Mouse (Mus musculus) embryonic fibroblast, embryonic 13.5 days (primary cell): ENCODE results near the gene Galntl6.

Experiments
- CTCF ChIP-seq: IDR thresholded peaks from 2 replicates; pipeline ENCODE4 v1.5.1; 2011; ENCODE audit warnings: mild to moderate bottlenecking, control low read depth, low read length, moderate library complexity, borderline replicate concordance; ENCODE audit not compliant: insufficient read depth
- POLR2A ChIP-seq: IDR thresholded peaks from 2 replicates; pipeline ENCODE4 v1.6.1; 2011; ENCODE audit warnings: low read depth, mild to moderate bottlenecking, control low read depth, low read length, moderate library complexity

DNA sequence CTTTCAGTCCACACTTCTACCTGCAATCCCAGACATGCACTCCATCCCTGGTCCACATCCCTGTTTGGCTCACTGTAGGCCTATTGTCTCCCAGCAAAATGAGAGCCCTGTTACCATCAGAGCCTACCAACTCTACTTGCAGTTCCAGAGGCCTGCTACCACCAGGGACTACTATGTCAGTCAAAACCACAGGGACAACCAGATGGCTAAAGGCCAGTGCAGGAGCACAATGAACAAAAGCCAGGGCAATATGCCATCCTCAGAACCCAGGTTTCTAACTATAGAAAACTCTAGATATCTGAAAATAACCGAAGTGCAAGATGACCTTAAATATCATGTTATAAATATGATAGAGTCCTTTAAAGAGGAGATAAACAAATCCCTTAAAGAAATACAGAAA, 683.7 kb downstream of the Galntl6 start:
- TF ChIP-seq POLR2A = no peak
- no peak for TF ChIP-seq CTCF
